Mouse (Mus musculus): ENCODE measurements around the gene Tdp2.
"Not testable (repeated sequence)": the region's sequence is repeated elsewhere in the genome, so short reads cannot be mapped to it uniquely, and the experiment has no call there.

DNA sequence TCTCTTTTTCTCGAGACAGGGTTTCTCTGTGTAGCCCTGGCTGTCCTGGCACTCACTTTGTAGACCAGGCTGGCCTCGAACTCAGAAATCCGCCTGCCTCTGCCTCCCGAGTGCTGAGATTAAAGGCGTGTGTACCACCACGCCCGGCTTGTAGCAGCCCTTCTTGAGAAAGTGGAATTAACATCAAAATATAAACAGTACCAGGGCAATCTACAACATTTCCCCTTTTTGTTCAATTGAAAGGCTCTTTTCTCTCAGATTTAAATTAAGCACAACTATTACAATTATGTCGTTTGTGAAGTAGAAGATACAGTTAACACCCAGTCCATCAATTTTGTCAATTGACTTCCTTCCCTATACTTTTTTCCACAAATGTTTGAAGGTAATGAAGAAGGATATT is 6.3 kb downstream of the Tdp2 start:
- not testable (repeated sequence) for TF ChIP-seq NRF1 (IDR thresholded peaks at IDR 0.05; ENCODE audit: insufficient read depth, low read depth, low read length, poor library complexity, severe bottlenecking); E2F4 (IDR thresholded peaks at IDR 0.05; ENCODE audit: borderline replicate concordance, low read depth, low read length); NELFE (IDR thresholded peaks at IDR 0.05; ENCODE audit: low read depth, low read length)
